Comparison of ENCODE assay signal across 13 mouse cellular contexts in the genomic region with DNA sequence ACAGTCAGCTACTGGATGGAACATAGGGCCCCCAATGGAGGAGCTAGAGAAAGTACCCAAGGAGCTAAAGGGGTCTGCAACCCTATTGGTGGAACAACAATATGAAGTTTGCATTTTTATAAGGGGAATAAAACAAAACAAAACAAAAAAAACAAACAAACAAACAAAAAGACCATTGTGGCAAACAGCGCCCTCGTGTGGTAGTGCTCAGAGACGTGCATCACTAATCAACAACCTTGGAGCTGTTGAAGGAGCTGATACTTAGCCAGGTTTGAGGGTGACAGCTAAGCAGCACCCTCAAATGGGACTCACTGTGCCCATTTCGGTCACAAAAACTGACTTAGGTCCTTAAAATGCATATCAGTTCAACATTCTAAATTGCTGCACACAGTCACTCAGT. TPM values are rescaled to one million over a fixed set of nuclear protein-coding genes. Genes with fewer than 3 reads are reported as not detected.
A peak's percentile ranks its signal among the peaks of the same experiment; 100 is the strongest.
DNase-seq lines count a peak whose midpoint lies in the region; ATAC-seq and TF ChIP-seq lines count a peak whose summit lies in the region.
"Had no signal": no experiment of that assay in that cellular context is flagged by ENCODE, and none has a peak within 500 bp of the region (broad histone marks: within the 10 kb centered on the region; RNA-seq: fewer than 3 reads in every experiment).

No protein-coding gene starts in this region.

- H3K4me3 ChIP-seq in heart, postnatal 0 days (ENCODE audit: low read depth, low read length): no peak overlapping the region
- H3K4me3 ChIP-seq in heart, embryonic 10.5 days: no peak overlapping the region
- H3K4me3 ChIP-seq in midbrain, embryonic 11.5 days (ENCODE audit: low read depth, low read length): no peak overlapping the region
- no peak overlapping the region for H3K4me3 ChIP-seq in midbrain, embryonic 10.5 days
- H3K4me3 ChIP-seq in G1E (ENCODE audit: low read depth, low read length): no peak overlapping the region
- H3K4me3 ChIP-seq: forebrain, embryonic 13.5 days had no signal

- no peaks in the 10 kb centered on the region for H3K4me1 ChIP-seq in heart, postnatal 0 days (ENCODE audit: control insufficient read depth, insufficient read depth)
- H3K4me1 ChIP-seq in heart, embryonic 10.5 days: no peaks in the 10 kb centered on the region
- no peaks in the 10 kb centered on the region for H3K4me1 ChIP-seq in midbrain, embryonic 11.5 days (ENCODE audit: control insufficient read depth, insufficient read depth, low read length)
- no peaks in the 10 kb centered on the region for H3K4me1 ChIP-seq in midbrain, embryonic 10.5 days
- H3K4me1 ChIP-seq in G1E (ENCODE audit: insufficient read depth, low read depth, low read length): no peaks in the 10 kb centered on the region
- H3K4me1 ChIP-seq: forebrain, embryonic 13.5 days had no signal

- TF ChIP-seq CTCF in heart, postnatal 0 days (IDR thresholded peaks at IDR 0.05; ENCODE audit: low read depth): peak; percentile 20; the same call in 1 of the 2 replicates
- peak; percentile 30 for TF ChIP-seq CTCF in G1E (IDR thresholded peaks at IDR 0.05; ENCODE audit: low read depth, low read length)

- no peaks in the 10 kb centered on the region for H3K9me3 ChIP-seq in heart, postnatal 0 days (replicated peaks; ENCODE audit: control insufficient read depth, low read length)
- H3K9me3 ChIP-seq in heart, embryonic 10.5 days: no peaks in the 10 kb centered on the region
- H3K9me3 ChIP-seq in midbrain, embryonic 11.5 days (ENCODE audit: control insufficient read depth, low read length): no peaks in the 10 kb centered on the region
- no peaks in the 10 kb centered on the region for H3K9me3 ChIP-seq in midbrain, embryonic 10.5 days (replicated peaks)
- no peaks in the 10 kb centered on the region for H3K9me3 ChIP-seq in G1E (replicated peaks)
- H3K9me3 ChIP-seq: forebrain, embryonic 13.5 days had no signal

- H3K4me2 ChIP-seq in heart, postnatal 0 days (ENCODE audit: low read depth, low read length): no peak overlapping the region
- H3K4me2 ChIP-seq in midbrain, embryonic 11.5 days: no peak overlapping the region
- H3K4me2 ChIP-seq: forebrain, embryonic 13.5 days had no signal

- H3K9ac ChIP-seq in heart, postnatal 0 days (replicated peaks; ENCODE audit: low read depth, low read length): no peak overlapping the region
- no peak overlapping the region for H3K9ac ChIP-seq in midbrain, embryonic 11.5 days (ENCODE audit: low read length)
- H3K9ac ChIP-seq: forebrain, embryonic 13.5 days had no signal

- no peak for TF ChIP-seq EP300 in heart, postnatal 0 days (IDR thresholded peaks at IDR 0.05; ENCODE audit: low read depth)

- no peak for DNase-seq in heart, postnatal 0 days (ENCODE audit: low spot score)
- DNase-seq in heart, embryonic 10.5 days (ENCODE audit: low spot score): no peak
- peak; percentile 83 for DNase-seq in midbrain, embryonic 11.5 days (ENCODE audit: low spot score, missing footprints)
- no peak for DNase-seq in midbrain, embryonic 10.5 days (ENCODE audit: low spot score)
- no peak for DNase-seq in G1E (ENCODE audit: low spot score)
- peak; percentile 0 for DNase-seq in induced T-regulatory cell, adult 2 months (ENCODE audit: low read depth)
- DNase-seq: gastrocnemius, postnatal 36 days had no signal

- H3K36me3 ChIP-seq in heart, postnatal 0 days (replicated peaks; ENCODE audit: control insufficient read depth, insufficient read depth, low read length): no peaks in the 10 kb centered on the region
- H3K36me3 ChIP-seq in heart, embryonic 10.5 days: no peaks in the 10 kb centered on the region
- H3K36me3 ChIP-seq in midbrain, embryonic 11.5 days (ENCODE audit: control insufficient read depth, insufficient read depth, low read length): no peaks in the 10 kb centered on the region
- no peaks in the 10 kb centered on the region for H3K36me3 ChIP-seq in midbrain, embryonic 10.5 days
- H3K36me3 ChIP-seq in G1E (replicated peaks): no peaks in the 10 kb centered on the region

- WGBS in heart, postnatal 0 days: 31% methylated on average over 4 of the region's 4 CpGs
- 32% methylated on average over 4 of the region's 4 CpGs for WGBS in heart, embryonic 10.5 days
- 38% methylated on average over 4 of the region's 4 CpGs for WGBS in midbrain, embryonic 11.5 days
- WGBS in midbrain, embryonic 10.5 days: 29% methylated on average over 4 of the region's 4 CpGs

- no peaks in the 10 kb centered on the region for H3K27me3 ChIP-seq in heart, postnatal 0 days (ENCODE audit: control insufficient read depth, insufficient read depth, low read length)
- H3K27me3 ChIP-seq in heart, embryonic 10.5 days (ENCODE audit: insufficient read depth, poor library complexity, severe bottlenecking): no peaks in the 10 kb centered on the region
- H3K27me3 ChIP-seq in midbrain, embryonic 11.5 days (ENCODE audit: control insufficient read depth, insufficient read depth, low read length): no peaks in the 10 kb centered on the region
- no peaks in the 10 kb centered on the region for H3K27me3 ChIP-seq in midbrain, embryonic 10.5 days (ENCODE audit: low read depth, poor library complexity, severe bottlenecking)
- H3K27me3 ChIP-seq in G1E (ENCODE audit: insufficient read depth, low read length): no peaks in the 10 kb centered on the region
- H3K27me3 ChIP-seq: forebrain, embryonic 13.5 days had no signal

- no peak for ATAC-seq in heart, postnatal 0 days (ENCODE audit: insufficient read depth, low read depth)
- no peak for ATAC-seq in midbrain, embryonic 11.5 days (ENCODE audit: low FRiP score)
- no peak for ATAC-seq in G1E (ENCODE audit: extremely low read depth, insufficient number of reproducible peaks, low FRiP score, poor library complexity, severe bottlenecking)
- no peak for ATAC-seq in monocyte, adult 5-6 weeks (replicated peaks; ENCODE audit: insufficient number of reproducible peaks, low FRiP score, low TSS enrichment, poor library complexity, severe bottlenecking)
- ATAC-seq: forebrain, embryonic 13.5 days had no signal

- no peak overlapping the region for H3K27ac ChIP-seq in heart, postnatal 0 days (ENCODE audit: low read depth)
- H3K27ac ChIP-seq in heart, embryonic 10.5 days: no peak overlapping the region
- H3K27ac ChIP-seq in midbrain, embryonic 11.5 days (ENCODE audit: low read depth, low read length): no peak overlapping the region
- H3K27ac ChIP-seq in midbrain, embryonic 10.5 days (replicated peaks): no peak overlapping the region
- H3K27ac ChIP-seq: forebrain, embryonic 13.5 days had no signal

RNA-seq across cellular contexts. Expression of a gene that starts 13.4 kb away (rescaled TPM):
- total RNA-seq in heart, postnatal 0 days (2014; rRNA removed; ENCODE audit: low replicate concordance): not detected in 2 replicates
- polyA plus RNA-seq in heart, postnatal 0 days (2015; fragmentation: Nextera tagmentation; extraction: Ambion mirVana): not detected in 2 replicates
- polyA plus RNA-seq in heart, embryonic 10.5 days (2016; fragmentation: Nextera tagmentation; extraction: Ambion mirVana): not detected in 2 replicates
- not detected in 2 replicates for polyA plus RNA-seq in midbrain, embryonic 11.5 days (2014; fragmentation: Nextera tagmentation; extraction: Ambion mirVana)
- polyA plus RNA-seq in midbrain, embryonic 10.5 days (2016; fragmentation: Nextera tagmentation; extraction: Ambion mirVana): not detected in 2 replicates
- total RNA-seq in G1E (2014; fragmentation: Nextera tagmentation) (not detected in 2 replicates), G1E (2017) (0.11 TPM in 1 of 2 replicates, not detected in the other)
- polyA plus RNA-seq in G1E (2012): not detected in 2 replicates
- total RNA-seq in monocyte, adult 5-6 weeks (2017): not detected in 3 replicates
- total RNA-seq: gastrocnemius, postnatal 36 days; hematopoietic stem cell, adult 5-6 weeks; left cerebral cortex, postnatal 14 days had no signal
- polyA plus RNA-seq: embryonic facial prominence, embryonic 11.5 days; forebrain, embryonic 13.5 days; lung, embryonic 16.5 days had no signal

RNA-seq across cellular contexts. Expression of a gene that starts 45.9 kb away (rescaled TPM):
- total RNA-seq in heart, postnatal 0 days (2014; rRNA removed; ENCODE audit: low replicate concordance): not detected in 2 replicates
- polyA plus RNA-seq in heart, postnatal 0 days (2015; fragmentation: Nextera tagmentation; extraction: Ambion mirVana): not detected in 2 replicates
- not detected in 2 replicates for polyA plus RNA-seq in heart, embryonic 10.5 days (2016; fragmentation: Nextera tagmentation; extraction: Ambion mirVana)
- polyA plus RNA-seq in midbrain, embryonic 11.5 days (2014; fragmentation: Nextera tagmentation; extraction: Ambion mirVana): not detected in 2 replicates
- not detected in 2 replicates for polyA plus RNA-seq in midbrain, embryonic 10.5 days (2016; fragmentation: Nextera tagmentation; extraction: Ambion mirVana)
- not detected in 2 replicates for total RNA-seq in G1E (2014; fragmentation: Nextera tagmentation)
- total RNA-seq in G1E (2017): 0.11 TPM in 1 of 2 replicates, not detected in the other
- not detected in 2 replicates for polyA plus RNA-seq in G1E (2012)
- not detected in 3 replicates for total RNA-seq in monocyte, adult 5-6 weeks (2017)
- total RNA-seq: gastrocnemius, postnatal 36 days; hematopoietic stem cell, adult 5-6 weeks; left cerebral cortex, postnatal 14 days had no signal
- polyA plus RNA-seq: embryonic facial prominence, embryonic 11.5 days; forebrain, embryonic 13.5 days; lung, embryonic 16.5 days had no signal

RNA-seq across cellular contexts. Expression of a gene that starts 54.0 kb away (rescaled TPM):
- total RNA-seq in heart, postnatal 0 days (2014; rRNA removed; ENCODE audit: low replicate concordance): not detected in 2 replicates
- polyA plus RNA-seq in heart, postnatal 0 days (2015; fragmentation: Nextera tagmentation; extraction: Ambion mirVana): not detected in 2 replicates
- 0.20 and 0.26 TPM in 2 replicates for polyA plus RNA-seq in heart, embryonic 10.5 days (2016; fragmentation: Nextera tagmentation; extraction: Ambion mirVana)
- polyA plus RNA-seq in midbrain, embryonic 11.5 days (2014; fragmentation: Nextera tagmentation; extraction: Ambion mirVana): 0.23 and 0.33 TPM in 2 replicates
- 0.41 and 1.0 TPM in 2 replicates for polyA plus RNA-seq in midbrain, embryonic 10.5 days (2016; fragmentation: Nextera tagmentation; extraction: Ambion mirVana)
- total RNA-seq in G1E (2014; fragmentation: Nextera tagmentation): not detected in 2 replicates
- 0.16 and 0.23 TPM in 2 replicates for total RNA-seq in G1E (2017)
- polyA plus RNA-seq in G1E (2012): not detected in 2 replicates
- total RNA-seq in monocyte, adult 5-6 weeks (2017): not detected in 3 replicates
- total RNA-seq: gastrocnemius, postnatal 36 days; hematopoietic stem cell, adult 5-6 weeks; left cerebral cortex, postnatal 14 days had no signal
- polyA plus RNA-seq: embryonic facial prominence, embryonic 11.5 days; forebrain, embryonic 13.5 days; lung, embryonic 16.5 days had no signal

Comparison
In these comparisons a context has a peak if more than half of its experiments do, and no peak if none do; other contexts are left out.
1. DNase-seq: peak in midbrain, embryonic 11.5 days (single experiment) and induced T-regulatory cell, adult 2 months (single experiment); none in heart, postnatal 0 days (single experiment), heart, embryonic 10.5 days (single experiment), midbrain, embryonic 10.5 days (single experiment) and G1E (single experiment).